Mouse (Mus musculus): ENCODE data around the gene Scnn1g. TPM values are rescaled to one million over a fixed set of nuclear protein-coding genes. Genes with fewer than 3 reads are reported as not detected.

The Scnn1g gene
- polyA plus RNA-seq, 1 experiment: not detected

DNA sequence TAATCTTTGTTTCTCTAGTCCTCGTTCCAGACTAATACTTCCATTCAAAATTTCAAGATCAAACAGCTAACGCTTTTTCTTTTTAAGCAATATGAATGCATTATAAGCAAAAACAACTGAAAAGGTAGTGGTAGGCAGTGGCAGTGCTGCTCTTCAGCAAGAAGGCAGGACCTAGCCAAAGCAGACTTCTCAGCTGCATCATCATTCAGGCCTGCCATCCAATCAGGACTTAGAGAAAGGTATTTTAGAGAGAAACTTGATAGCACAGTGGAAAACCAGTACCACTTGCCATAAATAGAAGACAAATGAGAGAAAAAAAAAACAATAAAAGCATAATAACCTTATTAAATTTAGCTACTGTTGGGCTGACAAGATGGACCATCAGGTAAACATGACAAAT, 29.2 kb upstream of the Scnn1g start:
- 73% methylated on average over 2 of the region's 2 CpGs for WGBS
- H3K4me3 ChIP-seq (ENCODE audit: insufficient read depth, low read depth, low read length): no peak overlapping the region
- peaks cover 4% of the 10 kb centered on the region; the same call in 1 of the 2 replicates for H3K4me1 ChIP-seq (ENCODE audit: control insufficient read depth, insufficient read depth, low read length)
- no peak overlapping the region for H3K27ac ChIP-seq (ENCODE audit: insufficient read depth, low read depth, low read length)
- TF ChIP-seq POLR2A (IDR thresholded peaks at IDR 0.05; ENCODE audit: insufficient read depth, low read depth, low read length): no peak
- no peak for TF ChIP-seq CTCF (IDR thresholded peaks at IDR 0.05; ENCODE audit: insufficient read depth, low read depth, low read length)

DNA sequence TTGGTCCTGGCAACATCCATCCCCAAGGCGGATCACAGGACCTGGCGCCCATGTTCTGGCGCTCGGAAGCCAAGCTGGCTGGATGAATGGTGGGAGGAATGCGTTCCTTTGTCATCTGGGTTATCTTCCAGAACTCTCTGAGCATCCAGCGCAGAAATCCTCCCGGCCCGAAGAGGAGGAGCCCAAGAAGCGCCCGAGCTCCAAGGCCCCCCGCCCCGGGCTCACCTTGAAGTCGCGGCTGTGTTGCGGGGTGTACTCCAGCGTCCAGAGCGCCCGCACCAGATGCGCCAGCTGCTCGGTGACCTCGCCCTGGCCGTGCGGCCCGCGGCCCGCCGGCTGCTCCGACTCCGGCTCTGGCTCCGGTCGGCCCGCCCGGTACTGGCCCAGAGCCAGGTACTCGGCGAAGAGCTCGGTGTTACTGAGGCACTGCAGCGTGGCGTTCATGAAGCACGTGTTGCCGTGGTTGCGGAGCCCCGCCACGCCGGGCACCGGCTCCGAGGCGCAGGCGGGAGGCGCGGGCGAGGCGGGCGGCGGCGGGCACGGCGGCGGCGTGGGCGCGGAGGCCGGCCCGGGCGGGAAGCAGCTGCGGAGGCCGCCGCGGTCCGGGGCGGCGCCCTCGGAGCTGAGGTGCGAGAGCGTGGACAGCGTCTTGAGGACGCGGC, 27.7 kb upstream of the Scnn1g start:
- Histone ChIP-seq H3K27ac (ENCODE audit: insufficient read depth, low read depth, low read length) (no peak overlapping the region), H3K4me1 (ENCODE audit: control insufficient read depth, insufficient read depth, low read length) (peaks cover 4% of the 10 kb centered on the region; the same call in 1 of the 2 replicates), H3K4me3 (ENCODE audit: insufficient read depth, low read depth, low read length) (peak overlapping the region; percentile 79)
- 3% methylated on average over 77 of the region's 77 CpGs for WGBS
- TF ChIP-seq POLR2A (IDR thresholded peaks at IDR 0.05; ENCODE audit: insufficient read depth, low read depth, low read length) (no peak), CTCF (IDR thresholded peaks at IDR 0.05; ENCODE audit: insufficient read depth, low read depth, low read length) (no peak)

DNA sequence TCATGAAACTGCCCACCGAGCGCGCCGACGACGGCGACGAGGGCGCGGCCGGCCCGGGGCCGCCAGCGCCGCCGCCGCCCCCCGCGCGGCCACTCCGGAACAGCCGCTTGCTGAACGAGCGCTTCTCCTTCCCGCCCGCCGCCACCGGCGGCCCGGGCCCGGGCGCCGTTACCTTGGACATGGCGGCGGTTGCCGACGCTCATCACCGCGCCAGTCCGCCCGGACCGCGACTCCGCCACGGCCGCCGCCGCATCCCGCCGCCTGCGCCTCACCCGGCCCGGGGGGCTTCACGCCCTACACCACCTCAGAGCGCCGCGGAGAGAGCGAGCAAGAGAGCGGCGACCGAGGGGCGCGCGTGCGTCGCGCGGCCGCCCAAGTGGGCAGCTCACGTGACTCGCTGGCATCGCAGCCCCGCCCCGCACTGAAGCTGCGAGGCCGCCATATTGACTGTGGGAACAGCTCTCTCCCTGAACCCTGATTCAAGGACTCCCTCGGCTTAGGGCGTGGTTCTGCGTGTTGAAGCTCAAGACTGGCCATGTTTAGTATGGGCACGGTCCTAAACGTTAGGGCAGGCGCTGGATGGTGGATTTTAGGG, 27.1 kb upstream of the Scnn1g start, which contains the start of gene Usp31:
Gene Usp31, minus strand, starts transcription at position 181 of the 595 bp plus-strand sequence.
- Histone ChIP-seq H3K4me1 (ENCODE audit: control insufficient read depth, insufficient read depth, low read length) (0 out of 2 replicates have a peak, but pooled peaks cover 2% of the 10 kb centered on the region), H3K27ac (ENCODE audit: insufficient read depth, low read depth, low read length) (0 out of 2 replicates have a peak within 1 kb of the TSS, but pooled peaks have one; percentile 31), H3K4me3 (ENCODE audit: insufficient read depth, low read depth, low read length) (peak within 1 kb of the TSS; percentile 79)
- under 1% methylated on average over 76 of the region's 82 CpGs for WGBS
- TF ChIP-seq CTCF (IDR thresholded peaks at IDR 0.05; ENCODE audit: insufficient read depth, low read depth, low read length) (no peak), POLR2A (IDR thresholded peaks at IDR 0.05; ENCODE audit: insufficient read depth, low read depth, low read length) (peak; percentile 61; the same call in 1 of the 2 replicates)

DNA sequence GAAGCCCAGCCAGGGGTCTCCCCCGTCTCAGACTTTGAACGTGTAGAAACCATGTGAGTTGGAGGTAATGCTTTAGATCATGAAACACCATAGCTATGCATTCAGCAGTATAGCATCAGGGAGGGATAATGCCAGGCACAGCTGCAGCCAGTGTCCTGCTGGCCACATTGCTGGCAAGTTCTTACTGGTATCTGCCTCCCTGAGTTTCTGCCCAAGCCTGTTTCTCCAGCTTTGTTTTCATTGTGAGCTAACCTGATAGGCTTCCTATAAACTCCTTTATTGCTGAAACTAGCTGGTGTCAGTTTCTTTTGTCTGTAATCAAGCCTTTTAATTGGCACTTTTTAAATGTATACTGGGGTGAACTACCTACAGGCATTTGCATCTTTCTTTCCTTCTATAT, 23.1 kb upstream of the Scnn1g start:
- WGBS: 32% methylated on average over 2 of the region's 2 CpGs
- TF ChIP-seq CTCF (IDR thresholded peaks at IDR 0.05; ENCODE audit: insufficient read depth, low read depth, low read length) (no peak), POLR2A (IDR thresholded peaks at IDR 0.05; ENCODE audit: insufficient read depth, low read depth, low read length) (no peak)
- peaks cover 2% of the 10 kb centered on the region; the same call in 1 of the 2 replicates for H3K4me1 ChIP-seq (ENCODE audit: control insufficient read depth, insufficient read depth, low read length)
- H3K27ac ChIP-seq (ENCODE audit: insufficient read depth, low read depth, low read length): no peak overlapping the region
- no peak overlapping the region for H3K4me3 ChIP-seq (ENCODE audit: insufficient read depth, low read depth, low read length)

DNA sequence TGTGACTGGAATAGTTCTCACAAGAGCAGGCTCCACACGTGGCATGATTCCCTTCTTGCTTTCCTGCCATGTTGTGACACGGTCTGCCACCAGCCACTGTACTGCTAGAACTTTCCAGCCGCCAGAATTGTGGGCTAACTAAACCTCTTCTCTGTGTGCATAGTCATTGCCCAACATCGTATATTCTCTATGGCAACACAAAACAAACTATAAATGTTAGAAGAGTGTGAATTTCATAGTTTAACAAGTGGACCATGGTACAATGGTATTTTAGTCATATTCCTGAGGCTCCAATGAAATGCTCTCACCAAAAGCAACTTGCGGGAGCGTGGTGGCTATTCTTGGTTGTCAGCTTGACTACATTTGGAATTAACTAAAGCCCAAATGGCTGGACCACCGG, 17.2 kb upstream of the Scnn1g start:
- Histone ChIP-seq H3K4me3 (ENCODE audit: insufficient read depth, low read depth, low read length) (no peak overlapping the region), H3K4me1 (ENCODE audit: control insufficient read depth, insufficient read depth, low read length) (peaks cover 4% of the 10 kb centered on the region; the same call in 1 of the 2 replicates), H3K27ac (ENCODE audit: insufficient read depth, low read depth, low read length) (no peak overlapping the region)
- no peak for TF ChIP-seq POLR2A (IDR thresholded peaks at IDR 0.05; ENCODE audit: insufficient read depth, low read depth, low read length)
- WGBS: 58% methylated on average over 7 of the region's 7 CpGs

DNA sequence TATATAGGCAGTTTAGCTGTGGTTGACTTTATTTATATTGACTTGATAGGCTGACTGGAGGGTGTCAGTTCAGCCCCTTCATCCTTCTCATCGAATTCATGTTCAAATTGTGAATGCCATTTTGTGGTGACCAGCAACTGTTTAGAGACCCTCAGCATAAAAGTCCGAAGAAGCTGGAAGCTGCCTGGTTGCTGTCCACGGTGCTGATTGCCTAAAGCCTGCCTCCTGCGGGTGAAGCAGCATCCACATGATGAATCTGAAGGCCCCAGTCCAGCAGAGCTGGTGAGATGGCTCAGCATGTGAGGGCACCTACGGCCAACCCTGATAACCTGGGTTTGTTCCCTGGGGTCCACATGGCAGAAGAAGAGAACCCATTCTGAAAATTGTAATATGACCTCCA, 4.1 kb upstream of the Scnn1g start:
- no peak for TF ChIP-seq CTCF (IDR thresholded peaks at IDR 0.05; ENCODE audit: insufficient read depth, low read depth, low read length)
- no peak for TF ChIP-seq POLR2A (IDR thresholded peaks at IDR 0.05; ENCODE audit: insufficient read depth, low read depth, low read length)
- Histone ChIP-seq H3K4me1 (ENCODE audit: control insufficient read depth, insufficient read depth, low read length) (peaks cover 9% of the 10 kb centered on the region), H3K27ac (ENCODE audit: insufficient read depth, low read depth, low read length) (no peak overlapping the region), H3K4me3 (ENCODE audit: insufficient read depth, low read depth, low read length) (no peak overlapping the region)
- WGBS: 39% methylated on average over 5 of the region's 5 CpGs

DNA sequence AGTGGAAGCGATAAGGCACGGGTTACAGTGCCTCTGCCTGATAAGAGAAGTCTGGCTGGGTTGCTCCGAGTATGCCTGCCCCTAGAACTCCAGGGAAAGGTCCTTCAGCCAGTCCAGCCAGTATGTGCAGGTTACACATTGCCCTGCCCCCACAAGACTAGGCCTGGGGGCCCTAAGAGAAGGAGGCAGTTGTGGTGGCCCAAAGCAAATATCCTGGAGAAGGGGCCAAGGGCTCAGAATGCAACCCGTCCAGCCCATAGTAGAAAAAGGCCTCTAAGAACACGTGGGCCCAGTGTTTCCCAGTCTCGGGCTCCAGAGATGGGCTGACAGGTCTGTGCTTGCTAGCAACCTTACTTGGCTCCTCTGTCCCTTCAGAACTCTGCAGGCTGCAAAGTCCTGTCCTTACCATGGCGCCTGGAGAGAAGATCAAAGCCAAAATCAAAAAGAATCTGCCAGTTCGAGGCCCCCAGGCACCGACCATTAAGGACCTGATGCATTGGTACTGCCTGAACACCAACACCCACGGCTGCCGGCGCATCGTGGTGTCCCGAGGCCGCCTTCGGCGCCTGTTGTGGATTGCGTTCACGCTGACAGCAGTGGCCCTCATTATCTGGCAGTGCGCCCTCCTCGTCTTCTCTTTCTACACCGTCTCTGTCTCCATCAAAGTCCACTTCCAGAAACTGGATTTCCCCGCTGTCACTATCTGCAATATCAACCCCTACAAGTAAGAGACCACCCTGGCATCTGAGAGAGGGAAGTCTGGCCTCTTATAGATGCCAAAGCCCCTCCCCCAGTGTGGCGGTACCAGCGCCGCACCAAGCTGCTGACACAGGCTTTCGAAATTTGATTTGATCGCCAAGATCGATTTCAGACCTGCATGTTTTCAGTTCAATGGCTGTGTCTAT, 3.5 kb downstream of the Scnn1g start:
- no peak for TF ChIP-seq CTCF (IDR thresholded peaks at IDR 0.05; ENCODE audit: insufficient read depth, low read depth, low read length)
- Histone ChIP-seq H3K4me3 (ENCODE audit: insufficient read depth, low read depth, low read length) (no peak overlapping the region), H3K27ac (ENCODE audit: insufficient read depth, low read depth, low read length) (no peak overlapping the region), H3K4me1 (ENCODE audit: control insufficient read depth, insufficient read depth, low read length) (peaks cover 9% of the 10 kb centered on the region)
- WGBS: 87% methylated on average over 29 of the region's 29 CpGs

DNA sequence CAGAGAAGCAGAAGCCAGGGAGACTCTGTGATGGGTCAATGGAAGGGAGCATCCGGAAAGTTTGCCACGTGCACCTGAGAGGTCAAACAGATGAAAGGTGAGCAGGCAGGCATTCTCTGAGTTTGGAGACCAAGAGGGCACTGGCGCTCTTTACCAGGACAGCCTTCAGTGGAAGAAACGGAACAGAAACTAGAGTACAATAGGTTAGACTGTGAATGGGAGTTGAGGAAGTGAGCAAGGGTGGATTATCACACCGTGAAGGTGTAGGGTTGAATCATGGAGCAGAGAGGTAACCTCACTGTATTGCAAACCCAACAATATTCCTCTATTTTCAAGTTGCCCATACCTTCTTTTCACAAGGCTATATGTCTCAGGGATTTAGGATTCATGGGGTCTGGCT, 16.0 kb downstream of the Scnn1g start:
- H3K4me1 ChIP-seq (ENCODE audit: control insufficient read depth, insufficient read depth, low read length): no peaks in the 10 kb centered on the region
- WGBS: 78% methylated on average over 5 of the region's 5 CpGs
- no peak overlapping the region for H3K4me3 ChIP-seq (ENCODE audit: insufficient read depth, low read depth, low read length)
- TF ChIP-seq POLR2A (IDR thresholded peaks at IDR 0.05; ENCODE audit: insufficient read depth, low read depth, low read length) (no peak), CTCF (IDR thresholded peaks at IDR 0.05; ENCODE audit: insufficient read depth, low read depth, low read length) (no peak)
- H3K27ac ChIP-seq (ENCODE audit: insufficient read depth, low read depth, low read length): no peak overlapping the region

DNA sequence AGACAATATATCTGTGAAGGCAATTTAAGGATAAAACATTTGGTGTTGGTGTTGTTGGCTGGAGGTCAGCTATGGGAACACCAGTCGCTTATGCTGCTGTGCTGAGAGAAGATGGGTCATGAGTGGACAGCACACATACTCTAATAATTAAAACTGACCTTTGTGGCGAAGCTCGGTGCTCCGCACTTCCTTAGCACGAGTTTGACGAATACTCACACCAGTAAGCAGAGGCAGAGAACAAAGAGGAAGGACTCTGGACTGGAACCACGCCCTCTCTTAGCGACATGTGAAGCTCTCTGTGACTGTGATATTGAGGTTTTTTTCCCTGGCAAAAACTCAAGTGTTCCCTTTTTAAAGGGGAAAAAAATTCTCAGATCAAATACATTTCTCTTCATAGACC, 20.5 kb downstream of the Scnn1g start:
- Histone ChIP-seq H3K27ac (ENCODE audit: insufficient read depth, low read depth, low read length) (no peak overlapping the region), H3K4me1 (ENCODE audit: control insufficient read depth, insufficient read depth, low read length) (no peaks in the 10 kb centered on the region), H3K4me3 (ENCODE audit: insufficient read depth, low read depth, low read length) (no peak overlapping the region)
- TF ChIP-seq CTCF (IDR thresholded peaks at IDR 0.05; ENCODE audit: insufficient read depth, low read depth, low read length) (no peak), POLR2A (IDR thresholded peaks at IDR 0.05; ENCODE audit: insufficient read depth, low read depth, low read length) (no peak)
- 72% methylated on average over 8 of the region's 8 CpGs for WGBS
